Mouse (Mus musculus) testis, adult 2 months (tissue): ENCODE measurements at regions not wholly inside any gene's neighbourhood (a gene's known extent, or its start where the extent isn't known, plus 50 kb on each side); places are given as distances from the start of the nearest gene placed in this dataset.

Experiments used
- H3K27ac ChIP-seq: fragments of 200-500 bp; 2 replicates; pipeline ENCODE4 v1.5.1; 2012; ENCODE audit warnings: low read depth, low read length; ENCODE audit not compliant: control insufficient read depth, insufficient read depth
- H3K27me3 ChIP-seq: fragments of 200-500 bp; 2 replicates; pipeline ENCODE4 v1.6.1; 2012; ENCODE audit warnings: mild to moderate bottlenecking, low read length, moderate library complexity; ENCODE audit not compliant: control insufficient read depth, insufficient read depth
- H3K36me3 ChIP-seq: fragments of 200-500 bp; 2 replicates; pipeline ENCODE4 v1.6.1; 2012; ENCODE audit warnings: mild to moderate bottlenecking, low read length; ENCODE audit not compliant: control insufficient read depth, insufficient read depth
- H3K4me1 ChIP-seq: fragments of 200-500 bp; 2 replicates; pipeline ENCODE4 v1.6.1; 2012; ENCODE audit warnings: low read length; ENCODE audit not compliant: control insufficient read depth, insufficient read depth
- H3K4me3 ChIP-seq: fragments of 200-500 bp; 2 replicates; pipeline ENCODE4 v1.5.1; 2012; ENCODE audit warnings: low read depth, mild to moderate bottlenecking, low read length, moderate library complexity, mixed read lengths; ENCODE audit not compliant: control insufficient read depth
- CTCF ChIP-seq: fragments of 200-500 bp; IDR thresholded peaks from 2 replicates; pipeline ENCODE4 v1.5.1; 2012; ENCODE audit warnings: low read depth, mild to moderate bottlenecking, inconsistent platforms, low read length, moderate library complexity; ENCODE audit not compliant: control insufficient read depth, insufficient read depth, insufficient replicate concordance
- POLR2A ChIP-seq: fragments of 200-500 bp; IDR thresholded peaks from 2 replicates; pipeline ENCODE4 v1.6.1; 2012; ENCODE audit warnings: low read depth, mild to moderate bottlenecking, inconsistent platforms, low read length, moderate library complexity; ENCODE audit not compliant: control insufficient read depth

DNA sequence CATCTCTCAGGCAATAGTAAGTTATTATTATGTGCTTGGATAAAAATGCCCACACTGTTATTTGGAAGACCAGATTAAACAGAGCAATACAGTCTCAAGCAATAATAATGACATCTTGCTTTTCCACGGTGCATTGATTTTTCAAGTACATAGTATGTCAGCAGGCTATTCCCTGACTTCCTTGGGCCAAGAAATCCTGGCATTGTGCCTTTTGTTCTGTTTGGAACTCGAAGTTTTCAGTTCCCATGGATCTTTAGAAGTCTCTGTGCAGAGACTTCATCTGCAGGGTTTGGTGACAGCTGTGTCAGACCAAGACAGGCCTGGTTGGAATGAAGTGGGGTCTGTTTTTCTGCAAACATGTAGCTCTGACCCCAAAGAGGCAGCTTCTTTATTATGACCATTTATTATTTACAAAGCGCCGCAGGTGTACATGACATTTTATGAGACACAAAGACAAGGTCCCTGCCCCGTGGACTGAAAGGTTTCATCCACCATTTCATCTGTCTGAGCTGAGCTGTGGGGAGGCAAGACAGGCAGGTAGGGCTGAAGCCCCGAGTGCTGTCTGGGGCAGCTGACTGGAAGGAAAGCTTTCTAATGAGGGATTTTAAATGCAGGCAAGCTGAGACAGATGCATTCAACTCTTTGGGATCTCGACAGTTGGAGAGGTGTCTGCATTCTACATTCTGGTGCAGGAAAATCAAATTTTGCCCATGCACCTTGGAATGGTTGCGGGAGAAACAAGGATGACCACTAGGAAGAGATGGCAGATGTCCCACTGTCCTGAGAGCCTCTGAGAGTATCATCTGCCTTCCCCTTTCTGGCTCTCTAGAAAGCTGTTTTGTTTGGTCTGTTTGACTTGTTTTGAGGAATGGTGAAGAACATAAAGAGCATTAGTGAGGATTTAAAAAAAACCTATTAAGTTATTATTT lies 57.4 kb upstream of the Syt6 start:
- H3K27me3 ChIP-seq = no peaks in the 10 kb centered on the region
- H3K27ac ChIP-seq = no peak overlapping the region
- no peak overlapping the region for H3K4me3 ChIP-seq
- H3K4me1 ChIP-seq = no peaks in the 10 kb centered on the region
- no peak for TF ChIP-seq CTCF
- no peak for TF ChIP-seq POLR2A
- no peaks in the 10 kb centered on the region for H3K36me3 ChIP-seq

DNA sequence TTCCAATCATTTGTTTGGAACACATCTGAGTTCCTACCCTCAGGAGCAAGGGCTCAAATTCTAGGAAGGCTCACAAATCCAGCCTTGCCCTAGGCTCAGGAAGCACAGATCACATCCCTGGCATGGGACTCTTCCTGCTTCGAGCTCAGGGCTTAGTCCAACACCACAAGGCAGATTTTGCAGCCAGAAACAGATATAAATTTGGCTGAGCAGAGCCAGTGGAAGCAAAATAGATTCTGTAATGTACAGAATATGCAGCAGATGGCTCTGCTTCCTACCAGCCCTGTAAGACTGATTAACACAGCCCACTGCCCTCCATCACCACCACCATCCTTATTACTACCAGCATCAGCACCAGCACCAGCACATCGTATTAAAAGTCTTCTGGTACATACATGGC lies 56.4 kb upstream of the Syt6 start:
- H3K4me1 ChIP-seq = no peaks in the 10 kb centered on the region
- H3K36me3 ChIP-seq = no peaks in the 10 kb centered on the region
- H3K4me3 ChIP-seq = no peak overlapping the region
- TF ChIP-seq POLR2A (no peak), CTCF (no peak)
- H3K27ac ChIP-seq = no peak overlapping the region
- H3K27me3 ChIP-seq = no peaks in the 10 kb centered on the region
